Mouse (Mus musculus): ENCODE results near the gene Tmem209.

Tmem209 gene

DNA sequence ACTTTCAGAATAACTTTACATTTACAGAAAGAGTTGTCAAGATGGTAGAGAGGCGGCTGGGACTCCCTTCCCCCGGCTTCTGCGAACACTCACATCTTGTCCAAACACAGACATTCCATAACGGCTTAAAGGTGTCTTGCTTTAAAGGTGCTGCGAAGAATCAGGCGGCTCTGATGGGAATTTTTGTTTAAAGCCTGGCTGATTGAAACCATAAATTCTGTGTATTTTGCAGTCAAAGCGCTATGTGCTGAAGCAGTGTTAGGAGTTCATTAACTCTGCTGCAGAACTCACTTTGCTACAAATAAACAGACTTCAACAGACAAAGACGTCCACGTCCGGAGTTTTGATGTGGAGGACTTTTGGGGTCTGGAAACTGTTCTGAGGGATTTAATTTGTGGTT, 28.7 kb upstream of the Tmem209 start:
- DNase-seq (ENCODE audit: low spot score in 2 of 2): no peak

DNA sequence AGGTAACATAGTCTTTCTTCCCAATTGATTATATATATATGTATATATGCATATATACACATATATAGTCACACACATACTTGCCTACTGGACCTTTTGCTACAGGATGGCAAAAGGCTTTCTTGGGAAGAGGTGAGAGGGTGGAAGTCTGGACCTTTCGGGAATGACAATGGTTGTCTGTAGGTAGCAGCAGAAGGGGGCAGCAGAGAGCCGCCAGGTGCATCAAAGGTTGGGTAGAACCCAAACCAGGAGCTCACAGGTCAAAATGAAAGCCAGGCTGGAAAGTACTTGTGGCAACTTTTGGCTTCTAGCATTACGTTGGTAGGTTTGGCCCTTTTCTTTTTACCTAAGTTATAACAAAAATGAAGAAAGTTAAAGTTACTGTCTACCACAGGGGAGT, 25.8 kb upstream of the Tmem209 start:
- DNase-seq (ENCODE audit: low spot score in 2 of 2): peak in 1 of 2 experiments; percentile 41

DNA sequence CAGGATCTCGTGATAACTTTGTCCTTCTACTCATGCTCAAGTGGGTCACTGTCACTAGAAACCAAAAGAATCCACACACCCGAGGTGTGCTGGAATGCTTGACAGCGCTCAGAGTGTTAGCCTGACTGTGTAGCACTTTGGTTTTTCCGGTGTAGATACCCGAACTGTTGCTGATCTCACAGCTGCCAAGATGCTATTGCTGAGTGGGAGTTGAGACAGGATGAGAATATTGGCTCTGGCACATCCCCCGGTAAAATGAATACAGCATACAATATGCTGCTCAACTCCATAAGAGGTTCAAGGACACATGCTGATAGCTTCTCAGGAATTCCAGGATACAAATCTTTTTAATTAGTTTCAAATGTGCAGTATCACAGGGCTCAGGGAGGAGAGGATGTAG, 19.2 kb upstream of the Tmem209 start:
- no peak for DNase-seq (ENCODE audit: low spot score in 2 of 2)

DNA sequence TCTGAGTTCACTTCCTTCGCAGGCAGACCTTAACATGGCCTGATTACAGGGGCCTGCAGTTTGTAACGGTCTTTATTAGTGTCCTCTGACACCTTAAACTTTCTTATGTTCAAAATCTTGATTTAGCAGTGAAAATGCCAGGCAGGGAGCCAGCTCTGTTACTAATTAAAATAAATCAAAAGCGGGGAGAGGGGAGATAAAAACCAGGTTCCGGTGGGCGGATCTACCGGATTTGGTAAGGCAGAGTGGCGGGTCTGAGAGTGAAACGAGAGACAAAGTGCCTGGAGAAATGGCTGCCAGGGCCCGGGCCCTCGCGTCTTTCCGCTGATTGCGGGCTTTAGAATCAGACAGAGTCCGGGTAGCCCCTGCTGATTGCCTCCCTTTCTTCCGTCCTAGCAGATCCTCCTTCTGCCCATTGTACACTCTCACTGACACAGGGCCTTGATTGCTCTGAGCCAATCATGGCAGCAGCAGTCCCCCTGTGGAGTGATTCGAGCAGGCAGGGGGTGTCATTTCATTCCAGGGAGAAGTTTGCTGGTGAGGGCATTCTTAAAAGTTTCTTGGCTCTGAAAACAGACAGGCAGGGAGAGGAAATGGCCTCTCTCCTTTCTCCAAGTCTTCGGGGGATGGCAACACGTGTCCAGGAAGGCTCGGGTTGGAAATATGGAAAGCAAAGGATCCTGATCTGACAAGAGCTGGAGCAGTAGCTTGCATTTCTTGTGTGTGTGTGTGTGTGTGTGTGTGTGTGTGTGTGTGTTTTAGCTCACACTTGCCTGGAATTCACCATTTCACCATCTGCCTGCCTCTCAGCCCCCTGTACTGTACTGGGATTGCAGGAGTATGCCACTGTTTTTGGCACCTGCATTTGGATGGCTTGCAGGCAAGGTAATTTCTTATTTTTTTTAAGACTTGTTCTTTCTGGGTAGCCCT, 17.3 kb upstream of the Tmem209 start:
- no peak for DNase-seq (ENCODE audit: low spot score in 2 of 2)

DNA sequence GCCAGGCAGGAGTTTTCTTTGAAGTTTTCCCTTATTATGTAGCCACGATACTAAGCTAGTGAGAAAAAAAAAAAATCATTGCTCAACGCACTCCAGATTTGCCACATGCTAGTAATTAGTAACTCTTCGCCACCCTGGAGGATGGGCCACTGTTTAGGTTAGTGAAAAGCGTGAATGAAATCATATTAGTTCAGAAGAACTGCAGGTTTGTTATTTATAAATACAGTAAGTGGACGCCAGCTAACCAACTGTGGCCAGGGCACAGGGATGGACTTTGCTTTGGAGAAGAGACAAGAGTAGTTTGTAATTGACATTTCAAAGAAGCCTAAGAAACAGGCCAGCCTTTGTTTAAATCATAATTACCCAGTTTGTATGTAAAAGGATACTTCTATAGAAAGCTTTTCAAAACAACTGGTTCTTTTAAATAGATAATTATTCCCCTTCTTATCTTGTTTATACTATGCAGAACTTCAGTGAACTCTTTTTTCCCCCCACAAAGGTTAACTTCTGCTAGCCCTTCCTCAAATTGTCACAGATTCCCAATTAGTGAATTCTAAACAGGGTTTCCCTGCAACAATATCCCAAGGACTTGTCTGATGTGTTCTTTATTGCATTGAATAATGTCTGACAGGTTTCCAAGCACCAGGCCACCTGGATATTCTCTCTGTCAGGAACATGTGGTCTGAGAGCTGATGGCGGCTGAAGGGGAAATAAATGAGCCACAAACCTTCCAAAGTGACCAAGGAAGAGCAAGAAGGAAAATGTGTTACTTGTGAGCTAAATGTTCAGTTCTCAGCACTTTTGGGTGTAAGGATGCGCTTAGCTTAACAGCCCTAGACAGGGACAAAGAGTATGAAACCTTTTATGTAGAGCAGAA, 16.1 kb upstream of the Tmem209 start:
- no peak for DNase-seq (ENCODE audit: low spot score in 2 of 2)

DNA sequence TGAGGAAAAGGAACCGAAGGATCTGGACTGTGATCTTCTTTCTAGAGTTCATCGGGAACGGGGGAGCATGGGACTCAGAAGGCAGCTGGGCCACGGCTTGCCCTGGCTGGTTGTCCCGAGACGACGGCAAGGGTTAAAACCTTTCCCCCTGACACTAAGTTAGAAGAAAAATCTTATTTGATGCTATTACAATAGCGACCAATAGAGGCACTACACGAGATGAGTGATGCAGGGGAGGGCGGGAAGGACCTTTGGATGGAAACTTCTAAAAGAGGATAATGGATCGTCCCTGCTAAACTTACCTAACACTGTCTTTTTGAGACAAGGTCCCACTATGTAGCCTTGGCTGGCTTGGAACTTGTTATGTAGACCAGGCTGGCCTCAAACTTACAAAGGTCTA, 10.8 kb upstream of the Tmem209 start:
- no peak for DNase-seq (ENCODE audit: low spot score in 2 of 2)

DNA sequence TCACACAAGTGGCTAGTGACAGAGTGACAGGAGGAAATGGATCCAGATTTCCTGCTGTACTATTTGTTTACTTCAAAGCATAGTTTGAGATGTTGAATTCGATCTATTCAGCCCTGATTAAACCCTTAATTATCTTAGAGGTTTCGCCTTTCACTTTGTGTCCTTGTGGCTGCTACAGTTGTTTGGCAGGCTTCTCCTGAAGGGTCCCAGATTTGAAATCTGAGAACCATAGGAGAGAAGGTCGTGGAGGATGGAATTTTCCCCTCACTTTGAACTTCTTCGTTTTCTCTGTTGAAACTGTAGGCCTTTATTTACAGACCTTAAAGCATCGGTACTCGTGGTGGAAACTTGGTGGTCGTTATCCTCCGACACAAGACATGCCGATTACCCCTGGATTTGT, 4.7 kb upstream of the Tmem209 start:
- DNase-seq (ENCODE audit: low spot score in 2 of 2): no peak

DNA sequence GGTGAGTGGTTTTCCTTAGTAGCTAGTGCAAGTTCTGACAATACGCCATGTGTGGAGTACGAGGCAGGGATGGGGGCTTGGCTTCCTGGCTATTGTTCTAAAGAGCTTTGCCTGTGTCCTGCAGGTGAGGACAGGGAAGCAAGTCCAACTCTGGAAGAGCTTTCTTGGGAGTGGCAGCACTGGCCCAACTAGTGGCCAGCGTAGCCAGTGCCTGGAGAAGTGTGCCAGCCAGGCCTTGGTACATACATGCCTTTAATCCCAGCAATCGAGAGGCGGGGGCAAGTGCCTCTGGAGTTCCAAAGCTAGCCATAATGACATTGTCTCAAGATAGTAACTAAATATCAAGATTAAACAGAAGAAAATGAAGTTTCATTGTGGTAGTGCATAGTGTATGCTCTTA, 708 bp upstream of the Tmem209 start:
- peak; percentile 20 to 27 for DNase-seq (ENCODE audit: low spot score in 2 of 2)

DNA sequence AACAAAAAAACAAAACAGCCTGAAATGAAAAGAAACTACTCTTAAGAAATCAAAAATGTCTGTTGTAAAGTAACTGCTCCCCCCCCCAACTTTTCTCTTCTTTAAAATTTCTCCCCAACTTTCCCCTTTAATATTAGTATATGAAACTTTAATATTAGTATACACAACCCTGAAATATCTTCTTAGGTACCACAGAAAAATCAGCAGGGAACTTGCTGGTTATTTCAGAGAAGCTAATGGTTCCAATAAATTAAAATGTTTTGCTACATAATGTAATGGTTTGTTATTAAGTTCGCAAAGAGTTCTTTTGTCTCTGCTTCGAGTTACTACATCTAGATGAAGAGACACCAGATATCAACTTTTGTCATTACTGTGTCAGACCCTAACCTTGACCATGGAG, 759 bp downstream of the Tmem209 start:
- DNase-seq (ENCODE audit: low spot score in 2 of 2): no peak

DNA sequence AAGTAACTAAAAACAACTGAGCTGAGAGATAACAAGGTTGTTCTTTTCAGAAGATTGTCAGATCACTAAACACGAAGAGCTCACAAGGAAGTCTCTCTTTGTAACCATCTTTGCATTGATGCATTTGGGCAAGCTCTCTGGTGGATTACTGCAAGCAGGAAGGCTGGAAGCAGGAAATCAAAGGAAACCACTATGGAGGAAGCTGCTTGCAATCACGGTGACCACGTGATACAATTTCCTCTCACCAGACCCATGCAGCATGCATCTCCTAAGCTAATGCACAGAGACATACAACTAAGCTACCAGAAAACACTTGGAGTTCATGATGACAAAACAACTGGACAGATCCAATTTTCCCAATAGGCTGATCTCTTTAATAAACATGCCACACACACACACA, 10.5 kb downstream of the Tmem209 start:
- no peak for DNase-seq (ENCODE audit: low spot score in 2 of 2)

DNA sequence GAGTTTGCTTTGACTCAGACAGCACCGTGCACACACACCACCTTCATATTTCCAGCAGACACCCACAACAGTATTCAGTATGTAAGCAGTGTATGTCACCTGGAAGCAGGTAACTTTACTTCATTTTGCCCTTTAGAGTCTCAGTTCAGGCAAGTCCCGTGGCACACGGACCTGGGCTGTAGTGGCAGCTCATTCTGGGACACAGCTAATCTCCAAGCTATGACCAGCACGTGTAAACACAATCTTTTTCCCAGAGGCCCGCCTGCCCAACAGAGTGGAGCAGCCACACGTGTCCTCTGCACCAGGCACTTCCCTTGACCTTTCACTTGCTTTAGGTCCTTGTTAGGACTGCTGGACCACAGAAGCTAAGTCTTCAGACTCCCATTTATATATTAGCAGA, 23.1 kb downstream of the Tmem209 start:
- no peak for DNase-seq (ENCODE audit: low spot score in 2 of 2)

DNA sequence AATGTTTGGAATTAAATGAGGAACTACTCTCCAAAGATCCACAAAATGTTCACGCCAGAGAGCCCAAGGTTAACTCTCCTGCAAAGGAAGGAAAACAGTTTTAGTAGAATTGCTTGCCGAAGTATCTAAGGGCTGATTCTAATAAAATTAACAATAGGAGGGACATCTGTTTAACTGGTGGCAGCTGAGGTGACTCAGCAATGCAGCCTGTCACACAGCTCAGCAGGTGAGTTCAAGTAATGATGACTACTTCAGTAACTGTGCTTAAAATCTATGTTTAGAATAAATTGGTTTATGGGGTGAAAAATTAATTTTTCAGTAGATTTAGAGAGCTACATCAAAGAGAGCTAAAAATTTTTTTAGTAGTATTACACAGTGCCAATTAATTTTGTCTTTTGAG, 26.7 kb downstream of the Tmem209 start:
- DNase-seq (ENCODE audit: low spot score in 2 of 2): no peak

DNA sequence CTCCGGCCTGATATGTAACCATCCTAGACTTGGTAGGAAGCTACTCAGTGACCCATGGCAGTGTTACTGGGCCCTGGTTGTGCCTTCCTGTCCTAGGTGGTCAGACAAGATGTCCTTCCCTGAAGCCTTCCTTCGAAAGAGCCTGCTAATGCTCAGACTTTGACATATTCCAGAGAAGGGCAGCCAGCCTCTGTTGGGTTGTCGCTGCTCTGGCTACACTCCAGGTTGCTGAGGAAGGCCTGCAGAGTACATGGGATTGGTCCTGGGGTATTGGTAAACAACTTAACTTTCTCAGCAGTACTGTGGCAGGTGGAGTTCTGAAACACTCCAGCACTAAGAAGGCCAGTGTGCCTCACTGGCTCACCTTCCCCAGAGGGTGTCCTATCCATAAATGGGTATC, 30.2 kb downstream of the Tmem209 start:
- no peak for DNase-seq (ENCODE audit: low spot score in 2 of 2)

DNA sequence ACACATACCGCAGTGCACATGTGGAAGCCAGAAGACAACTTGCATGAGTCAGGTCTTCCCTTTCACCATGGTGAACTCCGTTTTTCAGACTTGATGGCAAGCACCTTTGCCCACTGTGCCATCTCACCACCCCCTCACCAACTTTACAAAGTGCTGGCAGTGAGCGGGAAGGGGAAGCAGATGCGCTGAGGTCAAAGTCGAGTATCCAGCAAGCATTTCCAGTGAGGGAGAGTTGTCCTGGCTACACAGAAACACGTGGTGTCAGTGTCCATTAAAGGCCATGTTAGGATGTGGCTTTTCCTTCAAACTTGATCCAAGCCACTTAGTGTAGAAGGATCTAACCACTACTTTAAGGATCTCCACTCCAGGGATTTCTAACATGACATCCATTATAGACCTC, 31.8 kb downstream of the Tmem209 start:
- DNase-seq (ENCODE audit: low spot score in 2 of 2): no peak

DNA sequence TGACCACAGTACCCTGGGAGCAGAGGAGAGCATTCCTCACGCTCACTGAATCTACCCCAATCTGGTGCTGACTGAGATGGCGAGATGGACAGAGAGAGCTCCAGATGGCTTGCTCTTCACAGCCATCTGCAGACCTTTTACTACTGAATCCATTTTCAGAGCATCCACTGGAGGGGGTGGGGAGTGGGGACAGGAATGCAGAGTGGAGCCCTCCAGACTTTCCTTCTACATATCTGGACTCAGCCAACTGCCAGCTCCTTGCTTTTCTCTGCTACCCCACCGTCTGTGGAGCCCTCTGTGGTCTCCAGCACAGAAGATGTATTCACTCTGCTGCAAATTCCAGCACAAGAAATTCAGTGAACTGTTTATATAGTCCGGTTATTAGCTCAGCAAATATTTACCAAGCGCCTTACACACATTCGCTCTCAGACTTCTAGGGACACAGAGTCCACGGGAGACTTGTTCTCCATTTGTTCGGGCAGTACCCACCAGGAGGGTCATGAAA, 32.3 kb downstream of the Tmem209 start:
- no peak for DNase-seq (ENCODE audit: low spot score in 2 of 2)

DNA sequence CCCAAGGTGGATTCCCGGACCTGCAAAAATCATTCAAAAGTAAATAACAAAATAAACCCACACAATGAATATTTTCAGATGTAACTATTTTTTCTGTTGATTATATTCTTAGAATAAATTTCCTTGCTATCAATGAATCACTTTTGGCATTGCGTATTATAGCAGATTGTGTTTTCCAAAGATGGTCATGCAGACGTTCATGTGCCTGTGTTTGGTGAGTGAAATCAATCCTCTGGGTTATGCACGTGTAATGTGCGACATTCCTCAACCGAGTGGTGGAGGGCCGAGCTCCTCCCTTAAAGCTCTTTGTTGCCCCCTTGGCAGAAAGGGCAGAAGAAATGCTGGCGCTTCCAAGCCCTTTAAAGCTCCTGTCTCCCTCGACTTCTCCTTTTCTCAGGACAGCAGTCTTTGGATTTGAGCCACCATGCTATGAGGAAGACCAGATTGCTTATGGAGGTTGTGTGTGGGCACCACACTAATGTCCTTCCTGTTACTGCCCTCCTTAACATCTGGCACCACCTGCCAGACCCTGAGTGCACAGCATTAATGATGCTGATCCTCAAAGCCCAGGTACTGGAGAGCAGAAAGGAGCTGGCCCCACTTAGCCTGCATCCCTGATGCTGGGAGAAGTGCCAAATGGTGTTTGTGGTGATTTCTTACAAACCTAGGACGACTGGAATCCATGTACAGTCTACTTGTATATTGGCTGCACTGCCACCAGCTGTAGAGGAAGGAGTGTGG, 33.4 kb downstream of the Tmem209 start:
- DNase-seq (ENCODE audit: low spot score in 2 of 2): no peak

DNA sequence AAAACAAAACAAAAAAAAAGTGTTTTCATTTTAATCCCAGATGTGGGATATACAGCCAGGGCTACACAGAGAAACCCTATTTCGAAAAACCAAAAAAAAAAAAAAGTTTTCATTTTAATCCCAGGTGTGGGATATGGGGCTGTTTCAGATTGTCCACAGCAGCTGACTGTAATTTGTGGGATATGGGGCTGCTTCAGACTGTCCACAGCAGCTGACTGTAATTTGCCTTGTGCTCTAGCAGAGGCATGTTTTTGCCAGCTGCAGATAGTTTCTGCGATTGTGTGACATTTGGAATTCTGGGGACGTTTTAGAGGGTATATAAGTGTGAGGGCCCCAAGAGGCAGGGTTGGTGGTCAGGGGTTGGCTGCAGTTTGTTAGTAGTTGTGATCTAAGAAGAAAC, 37.9 kb downstream of the Tmem209 start:
- DNase-seq (ENCODE audit: low spot score in 2 of 2): no peak

DNA sequence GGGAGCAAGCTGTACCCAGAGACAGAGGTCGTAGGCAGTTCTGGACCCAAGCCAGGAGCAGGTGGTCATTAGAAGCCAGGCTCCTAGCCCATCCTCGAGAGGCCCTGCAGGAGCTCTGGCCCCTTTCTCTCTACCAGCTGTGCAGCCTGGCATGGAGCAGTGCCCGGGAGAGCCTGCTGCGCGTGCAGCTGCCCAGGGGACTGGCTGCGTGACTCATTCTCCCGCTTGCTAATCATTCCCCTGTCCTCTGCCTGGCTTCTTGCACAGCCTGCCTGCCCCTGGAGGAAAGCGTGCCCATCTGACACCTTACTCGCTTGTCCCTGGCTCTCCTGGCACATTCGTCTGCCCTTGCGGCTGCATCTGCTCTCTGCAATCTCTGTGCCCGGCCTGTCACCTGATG, 40.2 kb downstream of the Tmem209 start:
- DNase-seq (ENCODE audit: low spot score in 2 of 2): no peak

DNA sequence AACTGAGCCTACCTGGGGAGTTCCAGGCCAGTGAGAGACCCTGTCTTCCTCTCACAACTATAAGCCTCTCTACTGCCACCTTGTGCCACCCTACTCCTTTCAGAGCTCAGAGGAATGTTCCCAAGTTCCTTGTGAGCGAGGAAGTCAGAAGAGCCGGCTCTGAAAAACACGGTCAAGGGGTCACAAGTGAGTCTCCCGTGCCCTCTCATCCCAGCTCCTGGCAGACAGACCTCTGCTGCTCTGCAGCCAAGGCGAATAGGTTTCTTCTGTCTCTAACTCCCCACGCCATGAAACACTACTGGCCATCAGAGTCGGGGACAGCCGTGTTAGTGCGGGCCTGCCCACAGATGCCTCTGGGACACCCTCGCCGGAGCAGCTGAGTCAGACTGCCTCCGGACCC, 40.9 kb downstream of the Tmem209 start:
- peak in 1 of 2 experiments; percentile 26 for DNase-seq (ENCODE audit: low spot score in 2 of 2)

DNA sequence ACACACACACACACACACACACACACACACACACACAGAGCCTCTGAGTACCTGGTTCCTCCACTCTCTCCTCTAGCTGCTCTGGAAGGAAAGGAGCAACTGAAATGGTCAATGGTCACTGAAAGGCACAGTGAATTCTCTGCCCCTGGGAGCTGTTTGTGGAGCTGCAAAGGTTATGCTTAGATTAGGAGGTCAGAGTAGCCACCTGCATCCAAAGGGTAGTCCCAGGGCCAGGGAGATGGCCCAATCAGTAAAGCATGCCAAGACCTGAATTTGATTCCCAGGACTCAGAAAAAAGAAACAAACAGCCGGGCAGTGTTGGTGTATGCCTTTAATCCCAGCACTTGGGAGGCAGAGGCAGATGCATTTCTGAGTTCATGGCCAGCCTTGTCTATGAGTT, 41.5 kb downstream of the Tmem209 start:
- no peak for DNase-seq (ENCODE audit: low spot score in 2 of 2)

DNA sequence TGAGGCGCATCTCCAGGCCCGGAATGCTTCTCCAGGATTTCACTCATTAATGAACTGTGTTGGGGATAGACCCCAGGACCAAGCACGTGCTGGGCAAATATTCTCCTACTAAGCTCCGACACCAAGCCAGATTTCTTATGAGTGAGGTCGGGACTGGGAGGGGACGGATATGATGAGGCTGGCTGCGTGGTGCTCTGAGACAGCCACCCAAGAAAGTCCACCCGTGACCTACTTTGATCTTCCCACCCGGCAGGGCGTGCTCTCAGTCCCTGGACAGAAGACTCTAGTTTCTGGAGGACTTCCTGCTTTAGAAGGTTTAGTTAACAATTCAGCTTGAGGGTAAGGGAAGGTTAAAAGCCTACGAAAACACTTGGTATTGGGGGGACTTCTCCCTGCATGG, 44.0 kb downstream of the Tmem209 start:
- DNase-seq (ENCODE audit: low spot score in 2 of 2): no peak

DNA sequence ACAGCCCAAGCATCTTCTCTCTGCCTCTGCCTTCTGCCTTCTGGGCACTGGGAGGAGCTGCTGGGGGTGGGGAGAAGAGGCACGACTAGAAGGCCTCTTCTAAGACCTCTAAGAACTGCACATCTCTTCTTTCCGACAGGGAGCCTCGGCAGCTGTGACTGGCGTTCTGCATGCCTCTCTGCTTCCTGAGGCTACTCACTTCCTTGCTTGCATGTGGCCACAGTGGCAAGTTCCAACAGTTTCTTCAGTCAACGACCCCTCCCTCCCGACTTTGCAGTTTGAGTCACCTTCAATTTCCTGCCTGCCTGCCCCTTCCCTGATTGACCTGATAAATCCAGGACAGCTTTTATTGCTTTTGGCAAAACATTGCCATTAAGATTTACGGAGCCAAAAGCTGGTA, 46.8 kb downstream of the Tmem209 start:
- DNase-seq (ENCODE audit: low spot score in 2 of 2): no peak

Data from spleen, postnatal 10 days (tissue).